Mouse (Mus musculus): Measurements from ENCODE around the gene Sema3f.

DNA sequence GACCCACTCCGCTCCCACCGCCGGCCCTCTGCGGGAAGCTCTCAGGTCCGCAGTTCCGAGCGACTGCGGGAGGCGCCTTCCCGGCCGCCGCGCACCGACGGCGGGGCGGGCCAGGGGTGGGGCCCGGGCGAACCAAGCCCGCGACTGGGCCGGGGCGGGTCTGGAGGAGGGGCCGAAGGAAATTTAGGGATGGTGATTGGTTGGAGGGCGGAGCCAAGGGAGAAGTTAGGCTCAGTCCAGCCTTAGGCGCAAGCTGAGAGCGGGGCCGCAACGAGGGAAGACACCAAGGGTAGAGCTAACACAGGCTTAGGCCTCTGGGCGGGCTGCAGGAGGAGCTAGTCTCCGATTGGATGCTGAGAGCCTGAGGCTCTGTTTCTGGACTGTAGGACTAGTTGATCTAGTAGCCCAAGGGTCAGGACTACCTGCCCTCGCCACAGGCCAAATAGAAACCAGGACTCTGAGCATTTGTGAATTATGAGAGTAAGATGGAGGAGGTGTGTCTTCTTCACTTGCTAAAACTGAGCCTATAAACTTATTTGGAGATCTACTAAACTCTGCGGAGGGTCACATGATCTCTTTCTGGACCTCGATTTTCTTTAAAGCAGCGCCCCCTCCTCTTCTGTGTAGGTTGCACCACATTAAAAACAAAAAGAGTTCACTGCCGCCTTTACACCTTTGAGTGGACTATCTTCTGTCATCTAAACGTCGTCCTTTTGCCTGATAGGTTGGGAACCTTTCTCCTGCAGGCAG is 74.8 kb downstream of the Sema3f start, which contains the start of gene Gnai2:
- peak; percentile 83 for TF ChIP-seq POLR2A (IDR thresholded peaks at IDR 0.05; ENCODE audit: insufficient read length, low read depth)
- peak; percentile 69 for TF ChIP-seq USF1 (IDR thresholded peaks at IDR 0.05; ENCODE audit: low read depth)
- TF ChIP-seq POLR2AphosphoS2 (IDR thresholded peaks at IDR 0.05; ENCODE audit: insufficient read length, low read depth): peak; percentile 74
- TF ChIP-seq TCF12 (IDR thresholded peaks at IDR 0.05; ENCODE audit: insufficient read depth, poor library complexity, severe bottlenecking): no peak
- TF ChIP-seq REST (IDR thresholded peaks at IDR 0.05; ENCODE audit: insufficient read depth, insufficient read length): no peak
- no peak for TF ChIP-seq CEBPB (IDR thresholded peaks at IDR 0.05; ENCODE audit: insufficient read depth, poor library complexity, severe bottlenecking)
- TF ChIP-seq MAX (IDR thresholded peaks at IDR 0.05; ENCODE audit: low read depth): no peak
- TF ChIP-seq MYOG (IDR thresholded peaks at IDR 0.05; ENCODE audit: control insufficient read depth in 1 of 3, insufficient read depth in 1 of 3, insufficient read length in 2 of 3, low read depth in 2 of 3): no peak
- no peak for TF ChIP-seq E2F4 (IDR thresholded peaks at IDR 0.05; ENCODE audit: insufficient read depth)
- TF ChIP-seq MYOD1 (IDR thresholded peaks at IDR 0.05; ENCODE audit: control insufficient read depth in 1 of 3, insufficient read length in 2 of 3, low read depth in 2 of 3): no peak
- no peak for TF ChIP-seq SRF (IDR thresholded peaks at IDR 0.05; ENCODE audit: control insufficient read depth, insufficient read length, low read depth)

Data from myocyte (in vitro differentiated cells).